Mouse (Mus musculus): Measurements from ENCODE around the gene Pusl1. TPM values are rescaled to one million over a fixed set of nuclear protein-coding genes. Genes with fewer than 3 reads are reported as not detected.
A peak's percentile ranks its signal among the peaks of the same experiment; 100 is the strongest.

Gene Pusl1
- polyA plus RNA-seq, 1 experiment from 2014 or later = 25.4 TPM

GRCm38 (mm10) chr4:155887674-155888073 lies 3.9 kb downstream of the Pusl1 start:
- DNase-seq = no peak
- Histone ChIP-seq H3K36me3 (peaks cover 65% of the 10 kb centered on the region), H3K4me3 (replicated peaks) (no peak overlapping the region), H3K4me1 (replicated peaks) (peaks cover 24% of the 10 kb centered on the region), H3K9ac (no peak overlapping the region), H3K27me3 (no peaks in the 10 kb centered on the region), H3K4me2 (no peak overlapping the region), H3K9me3 (replicated peaks) (no peaks in the 10 kb centered on the region), H3K27ac (no peak overlapping the region)
- no peak for ATAC-seq (ENCODE audit: low read depth)
- WGBS (ENCODE audit: insufficient replicate concordance) = 88% methylated on average over 10 of the region's 10 CpGs

- Histone ChIP-seq H3K4me2 (no peak overlapping the region), H3K9ac (no peak overlapping the region), H3K4me1 (replicated peaks) (peaks cover 21% of the 10 kb centered on the region), H3K27ac (no peak overlapping the region), H3K9me3 (replicated peaks) (no peaks in the 10 kb centered on the region), H3K27me3 (no peaks in the 10 kb centered on the region), H3K36me3 (peaks cover 66% of the 10 kb centered on the region), H3K4me3 (replicated peaks) (no peak overlapping the region)
- DNase-seq = no peak
- ATAC-seq (ENCODE audit: low read depth) = no peak
- WGBS (ENCODE audit: insufficient replicate concordance) = 69% methylated on average over 5 of the region's 5 CpGs
Observed at GRCm38 (mm10) chr4:155886330-155886729, 5.3 kb downstream of the Pusl1 start.

GRCm38 (mm10) chr4:155883587-155883986 lies 8.0 kb downstream of the Pusl1 start:
- no peaks in the 10 kb centered on the region for H3K4me1 ChIP-seq (replicated peaks)
- DNase-seq = no peak
- H3K36me3 ChIP-seq = peaks cover 54% of the 10 kb centered on the region
- H3K27me3 ChIP-seq = no peaks in the 10 kb centered on the region
- WGBS (ENCODE audit: insufficient replicate concordance) = 67% methylated on average over 3 of the region's 3 CpGs
- H3K9me3 ChIP-seq (replicated peaks) = no peaks in the 10 kb centered on the region
- no peak overlapping the region for H3K4me3 ChIP-seq (replicated peaks)
- H3K4me2 ChIP-seq = no peak overlapping the region
- H3K9ac ChIP-seq = no peak overlapping the region
- H3K27ac ChIP-seq = no peak overlapping the region
- no peak for ATAC-seq (ENCODE audit: low read depth)

- ATAC-seq (ENCODE audit: low read depth) (no peak), DNase-seq (no peak)
- H3K9ac ChIP-seq = no peak overlapping the region
- H3K4me2 ChIP-seq = 0 out of 2 replicates have a peak overlapping the region, but pooled peaks have one; percentile 97
- H3K4me3 ChIP-seq (replicated peaks) = peak overlapping the region; percentile 14; the same call in 1 of the 2 replicates
- peaks cover 59% of the 10 kb centered on the region for H3K36me3 ChIP-seq
- H3K27ac ChIP-seq = no peak overlapping the region
- H3K4me1 ChIP-seq (replicated peaks) = peaks cover 44% of the 10 kb centered on the region
- no peaks in the 10 kb centered on the region for H3K9me3 ChIP-seq (replicated peaks)
- 74% methylated on average over 7 of the region's 7 CpGs for WGBS (ENCODE audit: insufficient replicate concordance)
- no peaks in the 10 kb centered on the region for H3K27me3 ChIP-seq
Observed at GRCm38 (mm10) chr4:155871404-155871803, 20.2 kb downstream of the Pusl1 start.

GRCm38 (mm10) chr4:155869317-155870033 lies 22.1 kb downstream of the Pusl1 start, which contains the start of the genes Cptp and Ints11:
Gene Cptp, minus strand, starts transcription at chr4:155869440.
Gene Ints11, plus strand, starts transcription at chr4:155869546.
- WGBS (ENCODE audit: insufficient replicate concordance) = under 1% methylated on average over 63 of the region's 63 CpGs

GRCm38 (mm10) chr4:155868614-155869298 lies 22.8 kb downstream of the Pusl1 start:
- ATAC-seq (ENCODE audit: low read depth) = peak; percentile 32

More at GRCm38 (mm10) chr4:155869317-155870033, 22.1 kb downstream of the Pusl1 start, which contains the start of the genes Cptp and Ints11:
- peak; percentile 96 for DNase-seq
- Histone ChIP-seq H3K36me3 (peaks cover 56% of the 10 kb centered on the region), H3K4me2 (peak within 1 kb of the TSS; percentile 97), H3K9me3 (replicated peaks) (no peaks in the 10 kb centered on the region), H3K4me1 (replicated peaks) (peaks cover 44% of the 10 kb centered on the region), H3K9ac (peak within 1 kb of the TSS; percentile 89), H3K27ac (peak within 1 kb of the TSS; percentile 47), H3K4me3 (replicated peaks) (peak within 1 kb of the TSS; percentile 84), H3K27me3 (no peaks in the 10 kb centered on the region)
- peak; percentile 96 for ATAC-seq (ENCODE audit: low read depth)

GRCm38 (mm10) chr4:155863001-155863400 lies 28.6 kb downstream of the Pusl1 start, which contains the start of gene Tas1r3:
Gene Tas1r3, minus strand, starts transcription at chr4:155863362.
- Histone ChIP-seq H3K4me1 (replicated peaks) (peaks cover 8% of the 10 kb centered on the region), H3K9me3 (replicated peaks) (no peaks in the 10 kb centered on the region), H3K4me3 (replicated peaks) (no peak within 1 kb of the TSS), H3K27ac (no peak within 1 kb of the TSS), H3K4me2 (no peak within 1 kb of the TSS), H3K36me3 (peaks cover 46% of the 10 kb centered on the region), H3K9ac (no peak within 1 kb of the TSS), H3K27me3 (no peaks in the 10 kb centered on the region)
- no peak for ATAC-seq (ENCODE audit: low read depth)
- DNase-seq = no peak
- 72% methylated on average over 5 of the region's 5 CpGs for WGBS (ENCODE audit: insufficient replicate concordance)

More at GRCm38 (mm10) chr4:155868614-155869298, 22.8 kb downstream of the Pusl1 start:
- no peaks in the 10 kb centered on the region for H3K9me3 ChIP-seq (replicated peaks)
- 6% methylated on average over 22 of the region's 22 CpGs for WGBS (ENCODE audit: insufficient replicate concordance)
- H3K4me3 ChIP-seq (replicated peaks) = peak overlapping the region; percentile 84
- H3K27me3 ChIP-seq = no peaks in the 10 kb centered on the region
- peaks cover 44% of the 10 kb centered on the region for H3K4me1 ChIP-seq (replicated peaks)
- peak overlapping the region; percentile 83 for H3K9ac ChIP-seq
- H3K27ac ChIP-seq = peak overlapping the region; percentile 47
- H3K36me3 ChIP-seq = peaks cover 49% of the 10 kb centered on the region
- DNase-seq = no peak
- H3K4me2 ChIP-seq = peak overlapping the region; percentile 97

GRCm38 (mm10) chr4:155861787-155862186 lies 29.8 kb downstream of the Pusl1 start:
- Histone ChIP-seq H3K4me2 (no peak overlapping the region), H3K9me3 (replicated peaks) (no peaks in the 10 kb centered on the region), H3K4me1 (replicated peaks) (peaks cover 7% of the 10 kb centered on the region), H3K27ac (no peak overlapping the region), H3K27me3 (no peaks in the 10 kb centered on the region), H3K4me3 (replicated peaks) (no peak overlapping the region), H3K36me3 (peaks cover 56% of the 10 kb centered on the region), H3K9ac (no peak overlapping the region)
- DNase-seq = no peak
- no peak for ATAC-seq (ENCODE audit: low read depth)
- 79% methylated on average over 7 of the region's 7 CpGs for WGBS (ENCODE audit: insufficient replicate concordance)

GRCm38 (mm10) chr4:155859318-155859717 lies 32.3 kb downstream of the Pusl1 start:
- WGBS (ENCODE audit: insufficient replicate concordance) = 37% methylated on average over 13 of the region's 13 CpGs
- no peaks in the 10 kb centered on the region for H3K9me3 ChIP-seq (replicated peaks)
- no peak overlapping the region for H3K27ac ChIP-seq
- peaks cover 24% of the 10 kb centered on the region for H3K4me1 ChIP-seq (replicated peaks)
- H3K4me3 ChIP-seq (replicated peaks) = no peak overlapping the region
- peaks cover 62% of the 10 kb centered on the region for H3K36me3 ChIP-seq
- no peaks in the 10 kb centered on the region for H3K27me3 ChIP-seq
- ATAC-seq (ENCODE audit: low read depth) (no peak), DNase-seq (peak; percentile 60)
- H3K9ac ChIP-seq = no peak overlapping the region
- no peak overlapping the region for H3K4me2 ChIP-seq

- H3K4me2 ChIP-seq = peak overlapping the region; percentile 23
Observed at GRCm38 (mm10) chr4:155856881-155857280, 34.7 kb downstream of the Pusl1 start.

GRCm38 (mm10) chr4:155856071-155856470 lies 35.5 kb downstream of the Pusl1 start:
- H3K4me1 ChIP-seq (replicated peaks) = peaks cover 28% of the 10 kb centered on the region
- no peak overlapping the region for H3K9ac ChIP-seq
- no peak overlapping the region for H3K4me2 ChIP-seq
- ATAC-seq (ENCODE audit: low read depth) (no peak), DNase-seq (no peak)
- no peak overlapping the region for H3K27ac ChIP-seq
- H3K9me3 ChIP-seq (replicated peaks) = no peaks in the 10 kb centered on the region
- peaks cover 79% of the 10 kb centered on the region for H3K36me3 ChIP-seq
- no peak overlapping the region for H3K4me3 ChIP-seq (replicated peaks)
- no peaks in the 10 kb centered on the region for H3K27me3 ChIP-seq
- 83% methylated on average over 12 of the region's 12 CpGs for WGBS (ENCODE audit: insufficient replicate concordance)

More at GRCm38 (mm10) chr4:155856881-155857280, 34.7 kb downstream of the Pusl1 start:
- no peak overlapping the region for H3K9ac ChIP-seq
- peaks cover 24% of the 10 kb centered on the region for H3K4me1 ChIP-seq (replicated peaks)
- no peak overlapping the region for H3K4me3 ChIP-seq (replicated peaks)
- no peaks in the 10 kb centered on the region for H3K27me3 ChIP-seq
- WGBS (ENCODE audit: insufficient replicate concordance) = 30% methylated on average over 3 of the region's 3 CpGs
- DNase-seq (no peak), ATAC-seq (ENCODE audit: low read depth) (peak; percentile 57)
- no peak overlapping the region; the same call in 1 of the 2 replicates for H3K27ac ChIP-seq
- H3K9me3 ChIP-seq (replicated peaks) = no peaks in the 10 kb centered on the region
- peaks cover 80% of the 10 kb centered on the region for H3K36me3 ChIP-seq

All from liver, embryonic 13.5 days (tissue).